Mouse (Mus musculus): ENCODE measurements around the gene St7.

GRCm38 (mm10) chr6:17971393-17971792 is 278.7 kb downstream of the St7 start:
- TF ChIP-seq CTCF (IDR thresholded peaks at IDR 0.05; ENCODE audit: low read depth, low read length) (no peak), EP300 (IDR thresholded peaks at IDR 0.05; ENCODE audit: insufficient read depth, low read depth, low read length) (no peak), POLR2A (IDR thresholded peaks at IDR 0.05; ENCODE audit: insufficient read depth, low read length) (no peak)
